Mouse (Mus musculus) thymus, postnatal 14 days (tissue): ENCODE data around the gene Gcnt1.

Source experiments
- DNase-seq: peaks from one replicate; pipeline ENCODE4 v3.0.0; 2021

Gene Gcnt1

GRCm38 (mm10) chr19:17366364-17367090 is 6.1 kb downstream of the Gcnt1 start:
- no peak for DNase-seq

- DNase-seq = no peak
Measured at GRCm38 (mm10) chr19:17364741-17365140, 7.9 kb downstream of the Gcnt1 start.

- no peak for DNase-seq
Measured at GRCm38 (mm10) chr19:17361181-17361580, 11.5 kb downstream of the Gcnt1 start.

- DNase-seq = no peak
Measured at GRCm38 (mm10) chr19:17359315-17359890, 13.2 kb downstream of the Gcnt1 start.

GRCm38 (mm10) chr19:17357391-17357790 is 15.3 kb downstream of the Gcnt1 start:
- DNase-seq = no peak

GRCm38 (mm10) chr19:17356932-17357331 is 15.7 kb downstream of the Gcnt1 start:
- no peak for DNase-seq

GRCm38 (mm10) chr19:17355950-17356867 is 16.4 kb downstream of the Gcnt1 start:
- DNase-seq = peak; percentile 84

- peak; percentile 7 for DNase-seq
Measured at GRCm38 (mm10) chr19:17355361-17355760, 17.3 kb downstream of the Gcnt1 start.

GRCm38 (mm10) chr19:17354797-17355196 is 17.8 kb downstream of the Gcnt1 start:
- no peak for DNase-seq

GRCm38 (mm10) chr19:17354362-17354761 is 18.3 kb downstream of the Gcnt1 start:
- DNase-seq = no peak

GRCm38 (mm10) chr19:17353727-17354126 is 18.9 kb downstream of the Gcnt1 start:
- no peak for DNase-seq

- no peak for DNase-seq
Measured at GRCm38 (mm10) chr19:17347852-17348251, 24.8 kb downstream of the Gcnt1 start.

- DNase-seq = no peak
Measured at GRCm38 (mm10) chr19:17346716-17347474, 25.7 kb downstream of the Gcnt1 start.

- DNase-seq = no peak
Measured at GRCm38 (mm10) chr19:17344881-17345280, 27.8 kb downstream of the Gcnt1 start.

GRCm38 (mm10) chr19:17339563-17339962 is 33.1 kb downstream of the Gcnt1 start:
- no peak for DNase-seq

- DNase-seq = no peak
Measured at GRCm38 (mm10) chr19:17337057-17337679, 35.5 kb downstream of the Gcnt1 start.

GRCm38 (mm10) chr19:17336646-17337045 is 36.0 kb downstream of the Gcnt1 start:
- DNase-seq = no peak

- DNase-seq = no peak
Measured at GRCm38 (mm10) chr19:17334644-17335333, 37.9 kb downstream of the Gcnt1 start.

- DNase-seq = no peak
Measured at GRCm38 (mm10) chr19:17333043-17333442, 39.6 kb downstream of the Gcnt1 start.

- no peak for DNase-seq
Measured at GRCm38 (mm10) chr19:17328916-17329315, 43.7 kb downstream of the Gcnt1 start.

- no peak for DNase-seq
Measured at GRCm38 (mm10) chr19:17327881-17328404, 44.7 kb downstream of the Gcnt1 start.
